Mouse (Mus musculus): ENCODE results near the gene Fbxo4.

Fbxo4 gene

DNA sequence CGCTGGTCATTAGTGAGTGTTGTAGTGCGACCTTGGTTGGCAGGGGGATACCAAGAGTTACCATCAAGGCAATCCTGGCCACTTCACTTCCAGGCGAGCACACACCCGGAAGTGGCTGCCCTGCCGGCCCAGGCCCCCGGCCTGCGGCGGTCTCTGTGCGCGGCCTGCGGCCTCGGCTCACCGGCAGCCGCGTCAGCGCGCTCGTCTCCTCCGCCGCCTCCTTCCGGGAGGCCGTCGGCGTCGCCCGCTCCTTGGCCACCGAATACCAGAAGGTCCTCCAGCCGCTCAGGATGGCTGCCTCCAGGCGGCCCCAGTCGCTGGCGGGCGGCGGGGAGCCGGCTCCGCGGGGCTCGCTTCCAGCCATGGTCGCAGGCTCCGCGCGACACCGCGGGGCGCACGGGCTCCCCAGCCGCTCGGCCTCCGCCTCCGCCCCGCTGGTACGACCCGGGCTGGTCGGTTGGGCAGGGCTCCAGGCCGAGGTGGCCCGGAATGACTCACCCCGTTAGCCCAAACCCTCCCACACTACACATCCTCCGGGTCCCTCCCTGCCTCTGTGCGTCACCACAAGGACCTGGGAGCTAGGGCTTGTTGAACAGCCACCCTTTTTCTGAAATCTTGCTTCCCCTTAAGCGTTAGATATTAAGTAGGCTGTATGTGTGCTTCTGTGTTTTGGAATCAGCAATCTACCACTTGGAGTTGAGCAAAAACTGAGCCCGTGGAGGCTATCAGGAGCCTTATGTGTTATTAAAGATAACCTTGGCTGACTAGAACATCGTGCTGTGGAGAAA lies at the start of gene Fbxo4:
TSS of gene Fbxo4 (minus strand) at position 513 of the 788 bp plus-strand sequence.
- DNase-seq (ENCODE audit: low spot score), result peak; percentile 87

DNA sequence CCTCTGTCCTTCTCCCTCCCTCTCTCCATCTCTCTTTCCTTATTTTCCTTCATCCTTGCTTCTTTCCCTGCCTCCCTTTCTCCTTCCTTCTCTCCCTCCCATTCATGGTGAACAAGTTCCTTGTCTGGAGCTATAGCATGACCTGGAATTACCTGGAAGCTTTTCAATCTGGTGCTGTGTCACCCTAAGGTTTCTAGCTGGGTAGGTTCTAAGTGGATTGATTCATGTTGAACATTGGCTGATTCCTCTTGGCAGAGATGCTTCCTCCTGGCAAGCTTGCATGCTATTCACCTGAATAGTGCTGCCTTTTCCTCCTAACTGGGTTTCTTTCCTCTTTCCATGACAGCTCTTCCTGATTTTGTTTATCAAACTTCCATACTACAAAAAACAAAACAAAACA lies 49.6 kb upstream of the Fbxo4 start:
- no peak for DNase-seq (ENCODE audit: low spot score)

DNA sequence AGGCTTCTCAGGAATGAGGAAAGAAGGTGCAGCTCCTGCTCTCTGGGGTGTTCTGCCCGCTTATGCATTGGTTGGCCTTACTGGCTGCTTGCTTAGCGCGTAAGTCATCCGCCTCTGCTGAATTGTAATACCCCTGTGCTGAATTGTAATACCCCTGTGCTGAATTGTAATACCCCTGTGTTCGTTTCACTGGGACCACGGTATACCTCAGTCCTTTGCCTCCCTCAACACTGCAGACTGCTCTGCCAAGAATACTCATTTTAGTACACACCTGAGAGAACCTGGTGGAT lies 49.0 kb upstream of the Fbxo4 start:
- no peak for DNase-seq (ENCODE audit: low spot score)

DNA sequence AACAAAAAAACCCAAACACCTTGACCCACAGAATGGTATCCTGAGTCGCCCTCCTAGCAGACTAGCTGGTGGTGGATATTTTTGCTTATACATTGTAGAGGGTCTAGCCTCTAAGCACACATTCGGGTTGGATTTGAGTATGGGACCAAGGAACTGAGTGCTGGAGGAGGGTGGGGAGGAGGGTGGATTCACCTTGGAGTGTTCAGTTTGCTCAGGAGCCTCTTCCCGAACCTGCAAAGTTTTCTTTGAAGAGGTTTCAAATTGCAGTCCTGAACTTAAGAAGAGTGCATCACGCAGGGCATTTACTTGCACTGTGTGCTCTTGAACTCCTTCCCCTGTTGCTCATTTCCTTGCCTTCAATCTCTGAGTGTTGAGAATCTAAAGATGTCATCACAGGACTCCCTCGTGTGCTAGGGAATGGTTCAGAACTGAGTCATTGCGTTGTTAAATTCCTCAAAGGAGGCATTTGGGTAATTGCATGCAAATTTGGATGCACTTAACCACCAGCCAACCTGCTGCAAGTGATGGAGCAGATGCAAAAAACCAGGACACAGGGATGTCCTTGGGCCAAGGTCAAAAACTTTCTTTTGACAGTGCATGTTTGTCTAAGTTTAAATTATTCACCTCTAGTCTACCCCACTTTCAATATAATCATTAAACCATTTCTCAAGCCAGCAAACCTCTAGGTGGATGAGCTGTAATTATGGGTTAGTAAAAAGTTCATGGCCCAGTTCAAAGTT lies 48.5 kb upstream of the Fbxo4 start:
- no peak for DNase-seq (ENCODE audit: low spot score)

DNA sequence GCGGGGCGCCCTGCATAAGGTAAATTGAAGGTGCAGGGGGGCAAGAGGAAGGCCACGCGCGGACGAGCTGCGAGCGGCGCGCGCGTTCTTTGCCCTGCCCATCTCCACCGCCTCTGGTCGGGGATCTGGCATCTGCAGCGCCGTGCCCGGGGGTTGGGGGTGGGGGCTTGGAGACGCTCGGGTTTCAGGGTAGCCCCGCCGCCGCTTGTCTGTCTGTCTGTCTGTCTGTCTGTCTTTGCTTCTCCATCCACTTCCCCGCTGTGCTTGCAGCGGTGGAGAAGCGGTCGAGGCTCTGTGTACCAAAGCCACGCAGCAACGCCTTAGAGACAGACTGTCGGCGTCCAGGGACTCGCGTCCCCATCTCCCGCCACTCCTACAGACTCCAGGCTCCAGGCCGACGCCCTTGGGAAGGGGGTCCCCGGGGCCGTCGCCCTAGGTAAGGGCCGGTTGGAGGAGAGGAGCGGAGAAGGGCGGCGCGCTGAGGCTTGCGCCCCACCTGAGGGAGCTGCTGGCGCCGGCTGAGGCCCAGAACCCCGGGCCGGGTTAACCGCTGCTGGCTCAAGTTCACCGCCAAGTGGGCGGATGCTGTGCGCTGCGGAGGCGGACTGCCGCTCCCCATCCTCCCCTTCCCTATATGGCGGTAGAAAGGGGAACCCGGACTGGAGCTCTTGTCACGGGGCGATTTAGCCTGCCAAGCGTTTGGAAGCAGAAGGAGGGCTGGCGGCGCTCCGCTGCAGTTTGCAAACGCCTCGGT lies 47.6 kb upstream of the Fbxo4 start:
- peak; percentile 70 for DNase-seq (ENCODE audit: low spot score)

DNA sequence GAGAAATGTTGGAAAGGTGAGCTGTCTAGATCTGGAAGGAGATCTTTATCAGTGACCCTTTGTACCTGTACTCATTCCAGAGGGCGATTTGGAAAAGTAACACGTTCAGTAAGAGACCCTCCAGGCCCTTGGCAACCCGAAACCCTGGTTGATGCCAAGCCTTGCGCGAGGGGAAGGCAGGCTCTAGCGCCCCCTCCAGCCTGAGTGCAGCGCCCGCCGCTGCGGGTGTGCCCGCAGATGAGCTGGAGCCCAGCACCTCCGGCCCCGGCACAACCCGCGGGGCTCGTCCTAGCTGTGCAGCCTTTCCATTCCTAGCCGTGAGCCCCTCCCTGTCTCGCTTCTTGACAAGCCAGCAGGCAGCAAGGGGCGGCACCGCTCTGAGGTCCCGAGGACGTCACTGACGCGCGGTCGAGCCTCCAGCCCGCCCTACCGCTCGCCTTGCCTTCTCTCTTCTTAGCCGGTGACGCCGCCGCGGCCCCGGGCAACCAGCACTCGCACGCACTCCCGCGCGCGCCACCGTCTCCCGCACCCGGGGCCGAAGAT lies 46.9 kb upstream of the Fbxo4 start, which contains the start of gene Oxct1:
TSS of gene Oxct1 (plus strand) at position 153 of the 543 bp plus-strand sequence.
- peak; percentile 75 for DNase-seq (ENCODE audit: low spot score)

DNA sequence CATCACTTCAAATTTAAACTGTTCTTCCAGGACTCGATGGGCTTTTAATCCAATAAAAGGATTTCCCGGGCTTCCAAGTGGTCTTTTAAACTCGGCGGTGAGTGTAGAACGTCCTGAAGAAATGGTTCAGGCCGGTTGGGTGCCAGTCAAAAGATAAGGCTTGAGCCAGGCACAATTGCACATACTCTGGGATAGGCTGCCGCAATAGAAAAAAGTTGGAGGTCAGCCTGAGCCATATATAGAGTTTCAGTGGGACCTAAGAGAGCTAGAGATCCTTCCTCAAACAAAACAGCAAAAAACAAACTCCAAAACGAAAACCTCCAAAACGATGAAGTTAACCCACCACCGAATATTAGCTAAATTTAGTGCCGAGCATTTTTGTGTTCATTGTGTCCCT lies 46.1 kb upstream of the Fbxo4 start:
- DNase-seq (ENCODE audit: low spot score), result no peak

DNA sequence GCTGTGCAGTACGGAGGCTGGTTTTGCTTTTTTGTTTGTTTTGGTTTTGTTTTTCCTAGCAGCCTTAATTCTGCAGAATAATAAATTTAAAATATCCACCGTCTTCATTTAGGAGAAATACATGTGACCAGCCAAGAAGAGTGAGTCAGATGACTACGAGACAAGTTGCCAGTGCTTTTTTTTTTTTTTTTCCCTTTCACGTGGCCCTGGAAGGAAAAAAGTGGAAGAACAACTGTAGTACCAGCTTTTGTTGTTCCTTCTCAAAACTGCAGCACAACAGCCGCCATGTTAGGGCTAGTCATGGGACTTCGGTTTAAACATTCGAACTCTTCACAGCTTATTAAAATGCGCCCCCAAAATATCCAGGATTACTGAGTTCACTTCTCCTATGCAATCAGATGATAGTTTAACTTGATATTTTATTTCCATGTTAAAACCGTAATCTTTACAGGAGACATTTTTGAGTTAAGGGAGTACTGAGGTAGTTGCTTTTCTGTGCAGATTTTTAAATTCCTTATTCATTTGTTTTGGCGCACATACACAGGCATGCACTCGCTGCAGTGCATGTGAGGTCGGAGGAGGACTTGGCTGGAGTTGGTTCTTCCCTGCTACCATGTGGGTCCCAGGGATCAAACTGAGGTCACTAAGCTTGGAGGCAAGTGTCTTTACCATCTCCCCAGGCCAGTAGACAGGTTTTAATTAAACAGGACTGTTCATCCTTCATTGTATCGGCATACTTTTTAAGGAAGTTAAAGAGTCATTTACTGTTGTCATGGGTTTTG lies 45.5 kb upstream of the Fbxo4 start:
- DNase-seq (ENCODE audit: low spot score), result no peak

DNA sequence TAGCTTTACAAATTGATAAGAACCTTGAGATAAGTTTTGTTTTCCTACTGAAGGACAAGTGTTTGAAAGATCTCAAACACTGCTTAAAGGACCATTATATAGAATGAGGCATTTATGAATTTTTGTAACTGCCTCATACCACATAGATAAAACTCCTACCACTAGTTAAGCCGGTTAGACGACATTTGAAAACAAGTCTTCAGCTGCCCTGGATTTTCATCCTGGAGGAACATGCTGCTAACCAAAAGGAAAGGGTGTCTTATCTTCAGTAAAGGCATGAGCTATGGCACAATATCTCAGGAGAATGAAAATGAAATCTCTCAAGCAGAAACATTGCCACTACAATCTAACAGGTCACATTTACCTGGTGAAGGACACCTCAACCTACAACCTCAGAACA lies 44.4 kb upstream of the Fbxo4 start:
- no peak for DNase-seq (ENCODE audit: low spot score)

DNA sequence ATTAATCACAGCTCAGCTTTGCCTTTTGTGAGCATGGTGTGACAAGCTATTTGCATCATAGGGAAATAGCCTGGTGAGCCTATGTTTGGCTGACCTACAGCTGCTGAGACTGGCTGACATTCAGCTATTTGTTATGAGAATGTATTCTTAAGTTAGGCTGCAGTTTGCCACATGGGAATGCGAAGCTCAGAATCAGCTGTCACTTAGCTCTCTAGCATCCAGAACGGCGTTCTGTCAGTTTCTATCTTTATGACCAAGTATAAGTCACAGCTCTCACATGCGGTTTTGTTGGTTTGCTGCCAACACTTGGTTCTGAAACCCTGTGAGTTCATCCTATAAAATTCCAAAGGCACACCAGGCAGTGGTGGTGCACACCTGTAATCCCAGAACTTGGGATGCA lies 41.3 kb upstream of the Fbxo4 start:
- no peak for DNase-seq (ENCODE audit: low spot score)

DNA sequence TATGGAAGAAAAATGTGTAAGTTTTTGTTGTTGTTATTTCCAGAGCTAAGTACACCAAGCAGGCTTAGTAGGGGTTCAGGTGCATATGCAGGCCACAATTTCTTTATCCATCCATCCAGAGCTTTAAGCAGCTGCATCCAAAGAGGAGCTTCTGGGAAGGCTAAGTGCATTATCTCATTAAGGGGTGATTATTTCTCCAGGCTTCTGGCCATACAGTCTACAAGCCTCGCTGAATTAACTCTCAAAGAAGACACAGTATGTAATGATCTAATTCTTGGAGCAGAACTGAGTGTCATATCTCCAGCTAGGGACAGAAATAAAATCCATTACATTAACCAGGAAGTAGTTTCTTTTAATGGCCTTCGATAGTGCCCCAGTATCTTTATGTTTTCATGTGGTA lies 34.5 kb upstream of the Fbxo4 start:
- DNase-seq (ENCODE audit: low spot score), result no peak

DNA sequence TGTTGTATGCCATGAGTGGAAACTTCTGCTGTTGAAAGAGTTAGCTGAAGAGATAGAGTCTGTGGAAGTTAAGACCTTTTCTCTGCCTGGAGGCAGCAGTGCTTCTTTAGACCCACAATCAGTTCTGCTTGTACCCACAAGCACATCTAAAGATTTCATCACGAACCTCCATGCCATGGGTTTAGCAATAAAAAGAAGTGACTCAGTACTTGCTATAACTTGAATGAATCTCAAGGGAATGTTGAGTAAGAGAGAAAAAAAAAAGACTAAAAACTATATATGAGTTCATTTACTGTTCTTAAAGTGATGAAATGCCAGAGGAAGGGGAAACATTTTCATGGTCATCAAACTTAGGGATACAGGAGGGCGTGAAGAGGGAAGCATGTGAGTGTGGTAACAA lies 21.2 kb upstream of the Fbxo4 start:
- no peak for DNase-seq (ENCODE audit: low spot score)

DNA sequence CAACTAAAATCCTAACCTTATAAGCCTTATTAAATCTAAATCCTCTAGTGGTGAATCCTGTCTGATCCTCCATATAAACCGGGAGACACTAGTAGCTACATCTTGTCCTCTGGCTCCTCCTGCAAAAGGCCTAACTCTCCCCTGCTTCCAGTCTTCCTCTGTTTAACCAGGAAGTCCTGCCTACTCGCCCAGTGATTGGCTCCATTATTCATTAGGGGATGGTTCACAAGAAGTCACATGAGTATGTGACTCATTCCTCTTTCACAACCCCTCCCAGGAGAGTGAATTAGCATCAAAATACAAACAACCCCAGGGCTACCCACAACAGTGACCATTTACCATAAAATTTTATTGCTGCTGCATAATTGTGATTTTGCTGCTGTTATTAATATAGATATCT lies 19.8 kb upstream of the Fbxo4 start:
- DNase-seq (ENCODE audit: low spot score), result no peak

DNA sequence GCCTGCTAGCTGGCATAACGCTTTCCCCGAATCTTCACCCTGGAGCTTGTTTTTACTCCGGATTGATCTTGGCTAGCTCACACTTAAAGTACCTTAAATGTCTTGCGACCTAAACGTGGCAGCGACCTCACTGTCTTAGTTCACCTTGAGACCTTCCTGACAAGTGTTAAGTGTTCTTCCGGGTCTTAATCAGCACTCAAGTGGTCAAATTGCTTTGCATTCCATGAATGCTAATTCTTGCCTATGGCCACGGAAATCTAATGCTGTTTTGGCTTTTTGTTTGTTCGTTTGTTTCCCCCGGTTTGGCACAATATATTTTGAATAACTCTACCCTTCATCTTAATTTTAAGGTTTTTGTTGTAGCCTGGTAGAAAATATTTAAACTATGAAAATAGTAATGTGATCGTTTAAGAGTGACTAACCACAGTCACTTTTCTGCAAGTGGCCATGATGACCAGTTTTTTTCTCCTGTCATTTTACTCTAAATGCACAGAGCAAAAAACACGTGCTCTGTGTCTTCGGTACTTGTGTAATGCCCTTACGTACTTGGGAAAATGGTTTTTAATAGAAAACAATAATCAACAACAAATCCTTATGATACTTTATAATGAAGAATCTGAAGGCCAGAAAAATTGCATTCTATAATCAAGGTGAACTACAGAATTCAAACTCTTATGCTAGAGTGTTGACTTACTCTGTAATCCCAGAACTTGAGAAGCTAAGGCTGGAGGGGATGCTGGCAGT lies 17.1 kb upstream of the Fbxo4 start:
- no peak for DNase-seq (ENCODE audit: low spot score)

DNA sequence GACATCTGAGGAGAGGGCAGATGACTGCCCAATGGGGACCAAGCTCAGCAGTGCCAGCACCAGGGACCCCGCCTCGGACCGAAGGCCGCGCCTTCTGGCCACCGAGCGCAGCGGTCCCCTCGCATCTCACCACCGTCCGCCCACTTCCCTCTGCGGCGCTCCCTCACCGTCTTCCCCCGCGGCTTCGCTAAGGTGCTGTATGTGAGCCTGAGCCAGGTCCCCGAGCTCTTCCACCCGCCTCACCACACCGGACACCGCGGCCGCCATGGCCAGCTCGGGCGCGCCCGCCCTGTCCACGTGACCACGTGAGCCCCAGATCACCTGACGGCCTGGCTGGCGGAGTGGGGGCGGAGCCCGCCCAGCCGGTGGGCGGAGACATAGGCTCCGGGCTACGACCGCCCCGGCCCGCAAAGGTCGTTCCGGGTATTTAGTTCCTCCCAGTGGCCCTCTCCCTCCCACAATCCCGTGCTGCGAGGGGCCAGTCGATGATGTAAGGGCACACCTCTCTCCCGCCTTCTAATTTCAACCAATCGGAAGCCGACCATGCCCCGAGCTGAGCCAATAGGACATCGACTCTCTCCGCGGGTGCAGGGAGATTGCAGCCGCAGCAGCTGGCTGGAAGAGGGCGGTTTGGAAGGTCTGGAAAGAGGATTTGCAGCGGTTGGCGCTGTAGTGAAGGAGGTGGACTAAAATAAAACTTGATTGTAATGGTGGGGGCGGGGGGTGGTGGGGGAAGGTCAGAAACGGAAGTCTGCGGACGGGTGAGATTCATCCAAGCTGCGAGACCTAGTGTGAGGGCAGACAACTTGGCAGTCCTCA lies 16.3 kb upstream of the Fbxo4 start, which contains the start of gene AW549877:
TSS of gene AW549877 (minus strand) at position 297 of the 819 bp plus-strand sequence.
- peak; percentile 98 for DNase-seq (ENCODE audit: low spot score)

DNA sequence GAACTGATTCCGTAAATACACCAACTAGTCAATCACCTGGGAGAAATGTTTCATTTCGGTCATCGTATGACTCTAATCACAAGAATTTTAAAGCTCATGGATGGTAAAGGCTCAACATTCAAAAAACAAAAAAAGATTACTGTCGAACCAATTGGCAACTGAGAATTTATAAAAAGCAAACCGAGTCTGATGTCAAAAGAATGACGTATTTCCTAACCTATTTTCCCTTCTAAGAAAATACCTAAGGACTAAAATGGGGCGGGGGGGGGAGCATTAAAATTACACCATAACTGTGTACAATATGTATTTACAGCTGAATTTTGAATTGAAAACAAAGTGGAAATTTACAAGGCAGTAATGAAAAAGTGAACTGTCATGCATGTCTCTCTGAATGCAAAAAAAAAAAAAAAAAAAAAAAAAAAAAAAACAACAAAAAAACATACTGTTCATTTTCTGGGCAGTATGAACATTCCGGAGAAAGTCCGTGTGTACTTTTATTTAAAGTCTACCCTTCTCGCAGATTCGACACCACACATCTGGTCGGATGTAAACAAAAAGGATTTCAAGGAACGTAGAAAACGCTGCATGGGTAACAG lies 15.6 kb upstream of the Fbxo4 start:
- no peak for DNase-seq (ENCODE audit: low spot score)

DNA sequence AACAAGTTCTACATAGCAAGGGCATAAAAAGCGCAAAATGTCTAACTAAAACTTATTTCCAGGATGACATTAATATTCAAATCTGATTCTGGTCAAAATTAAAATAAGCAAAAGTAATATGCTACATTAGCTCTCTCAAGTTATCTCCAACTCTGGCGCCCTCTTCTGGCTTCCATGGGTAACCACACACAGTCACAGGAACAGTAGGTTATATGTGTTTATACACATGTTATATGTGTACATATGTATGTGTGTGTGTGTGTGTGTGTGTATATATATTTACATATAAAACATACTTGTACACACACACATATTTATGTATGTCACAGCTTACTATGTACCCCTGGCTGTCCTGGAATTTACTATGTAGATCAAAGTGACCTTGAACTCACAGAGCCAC lies 8.6 kb upstream of the Fbxo4 start:
- DNase-seq (ENCODE audit: low spot score), result peak; percentile 20

DNA sequence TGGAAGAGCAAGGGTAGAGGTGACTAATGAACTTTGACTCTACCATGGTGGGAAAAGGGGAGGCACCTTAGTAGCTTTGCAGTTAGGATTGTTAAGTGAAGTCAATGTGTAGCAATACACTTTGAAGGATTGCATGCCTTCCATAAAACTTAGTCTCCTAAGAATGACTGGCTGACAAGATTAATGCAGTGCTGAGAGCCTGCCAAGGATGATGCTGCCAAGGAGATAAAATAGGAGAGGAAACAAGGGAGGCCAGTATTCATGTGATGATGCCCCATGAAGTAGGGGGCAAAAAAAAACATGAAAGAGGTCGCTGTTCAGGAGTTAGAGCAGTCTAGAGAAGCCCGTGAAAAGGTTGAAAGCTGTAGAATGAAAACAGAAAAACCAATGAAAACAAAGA lies 5.5 kb upstream of the Fbxo4 start:
- no peak for DNase-seq (ENCODE audit: low spot score)

DNA sequence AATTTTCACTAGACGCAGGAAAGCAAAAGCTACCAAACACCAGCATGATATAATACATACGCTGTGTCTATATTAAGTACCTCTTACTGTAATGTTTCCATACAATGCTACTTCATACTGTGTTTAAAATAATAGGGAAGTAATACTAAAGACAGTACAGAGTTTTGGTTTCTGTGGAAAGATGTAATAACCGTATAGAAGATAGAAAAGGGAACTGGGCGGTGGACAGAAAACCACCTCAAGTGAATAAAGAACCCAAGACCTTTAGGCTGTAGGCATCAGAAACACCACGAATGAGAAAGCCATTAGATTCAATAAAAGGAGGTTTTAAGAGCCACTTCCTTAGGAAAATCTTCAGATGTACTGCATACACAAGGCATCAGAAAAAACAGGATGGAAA lies 3.4 kb upstream of the Fbxo4 start:
- no peak for DNase-seq (ENCODE audit: low spot score)

DNA sequence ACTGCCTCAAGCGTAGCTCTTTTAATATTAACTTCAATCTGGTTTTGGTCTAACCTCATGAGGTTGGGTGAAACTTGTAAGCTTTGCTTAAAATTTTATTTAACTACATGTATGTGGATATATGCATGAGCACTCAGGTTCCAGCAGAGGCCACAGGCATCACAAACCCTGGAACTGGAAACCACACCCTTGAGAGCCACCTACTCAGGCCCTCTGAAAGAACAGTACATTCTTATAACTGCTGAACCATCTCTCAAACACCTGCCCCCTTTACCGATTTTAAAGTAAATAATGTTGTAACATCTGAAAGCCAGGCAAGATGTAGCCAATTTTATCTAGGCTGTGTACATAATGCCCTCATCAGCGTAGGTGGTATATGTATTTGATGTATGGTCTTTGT lies 498 bp upstream of the Fbxo4 start:
- DNase-seq (ENCODE audit: low spot score), result no peak

Measured in urinary bladder, postnatal 25 days (tissue).